Mouse (Mus musculus) heart, embryonic 11.5 days (tissue): Measurements from ENCODE around the gene Soga1. TPM values are rescaled to one million over a fixed set of nuclear protein-coding genes. Genes with fewer than 3 reads are reported as not detected.

Experiments used
- ATAC-seq: fragments of 200-750 bp; cut with Nextera tagmentation; replicated peaks from 2 replicates; pipeline ENCODE4 v1.8.0; 2017; ENCODE audit warnings: moderate library complexity; ENCODE audit not compliant: insufficient number of reproducible peaks, low FRiP score, low TSS enrichment
- H3K27ac ChIP-seq: fragments of 300-500 bp; sonication (generic); 2 replicates; pipeline ENCODE4 v1.5.1; 2014; ENCODE audit warnings: mild to moderate bottlenecking, low read depth, low read length
- H3K27me3 ChIP-seq: fragments of 300-500 bp; sonication (generic); 2 replicates; pipeline ENCODE4 v1.6.1; 2014; ENCODE audit warnings: mild to moderate bottlenecking, low read length, mixed read lengths; ENCODE audit not compliant: control insufficient read depth, insufficient read depth
- H3K36me3 ChIP-seq: fragments of 300-500 bp; sonication (generic); 2 replicates; pipeline ENCODE4 v1.6.1; 2014; ENCODE audit warnings: mild to moderate bottlenecking, low read length, moderate library complexity, mixed read lengths; ENCODE audit not compliant: control insufficient read depth, insufficient read depth
- H3K4me1 ChIP-seq: fragments of 300-500 bp; sonication (generic); 2 replicates; pipeline ENCODE4 v1.6.1; 2014; ENCODE audit warnings: low read length; ENCODE audit not compliant: control insufficient read depth, insufficient read depth
- H3K4me2 ChIP-seq: fragments of 300-500 bp; sonication (generic); 2 replicates; pipeline ENCODE4 v1.6.1; 2014; ENCODE audit warnings: mild to moderate bottlenecking, moderate library complexity
- H3K4me3 ChIP-seq: fragments of 300-500 bp; sonication (generic); 2 replicates; pipeline ENCODE4 v1.5.1; 2014; ENCODE audit warnings: low read depth, low read length
- H3K9ac ChIP-seq: fragments of 300-500 bp; sonication (generic); 2 replicates; pipeline ENCODE4 v1.6.1; 2014; ENCODE audit warnings: mild to moderate bottlenecking, low read depth, low read length, moderate library complexity
- H3K9me3 ChIP-seq: fragments of 300-500 bp; sonication (generic); replicated peaks from 2 replicates; pipeline ENCODE4 v1.6.1; 2016; ENCODE audit warnings: low read length; ENCODE audit not compliant: control insufficient read depth
- WGBS: fragments of 180-500 bp; shearing (Covaris S2); extraction: QIAGEN DNeasy Blood & Tissue Kit; methylation state at CpG from one replicate; pipeline ENCODE4 v1.1.7; 2014; ENCODE audit not compliant: insufficient replicate concordance; 5-methylcytosine and 5-hydroxymethylcytosine counted together
- polyA plus RNA-seq: library from polyadenylated mRNA; unstranded; fragments of >200 nt; fragmentation: Nextera tagmentation; extraction: Ambion mirVana; gene quantifications from 2 replicates; pipeline ENCODE4 v1.2.1, GENCODE M21; 2014

Gene Soga1
- polyA plus RNA-seq, 1 experiment from 2014 or later, result 3.6 TPM

- no peak overlapping the region for H3K4me2 ChIP-seq
- peaks cover 5% of the 10 kb centered on the region for H3K4me1 ChIP-seq
- no peak overlapping the region for H3K4me3 ChIP-seq
- no peaks in the 10 kb centered on the region for H3K27me3 ChIP-seq
- 91% methylated on average over 2 of the region's 2 CpGs for WGBS
- peaks cover 27% of the 10 kb centered on the region for H3K36me3 ChIP-seq
- no peak for ATAC-seq
- no peaks in the 10 kb centered on the region for H3K9me3 ChIP-seq
- H3K9ac ChIP-seq, result no peak overlapping the region
- H3K27ac ChIP-seq, result no peak overlapping the region
These were observed 33.1 kb downstream of the Soga1 start for GRCm38 (mm10) chr2:157045932-157046331.

- Histone ChIP-seq H3K4me2 (no peak overlapping the region), H3K36me3 (peaks cover 44% of the 10 kb centered on the region), H3K9ac (no peak overlapping the region), H3K9me3 (no peaks in the 10 kb centered on the region), H3K4me1 (no peaks in the 10 kb centered on the region), H3K27me3 (no peaks in the 10 kb centered on the region), H3K27ac (no peak overlapping the region), H3K4me3 (no peak overlapping the region)
- ATAC-seq, result no peak
These were observed 35.1 kb downstream of the Soga1 start for GRCm38 (mm10) chr2:157043987-157044386.

- Histone ChIP-seq H3K36me3 (peaks cover 48% of the 10 kb centered on the region), H3K4me1 (no peaks in the 10 kb centered on the region), H3K9ac (no peak overlapping the region), H3K27me3 (no peaks in the 10 kb centered on the region), H3K9me3 (no peaks in the 10 kb centered on the region), H3K4me3 (no peak overlapping the region), H3K27ac (no peak overlapping the region), H3K4me2 (no peak overlapping the region)
- WGBS, result 90% methylated on average over 8 of the region's 8 CpGs
- ATAC-seq, result no peak
These were observed 35.5 kb downstream of the Soga1 start for GRCm38 (mm10) chr2:157043556-157043955.

DNA sequence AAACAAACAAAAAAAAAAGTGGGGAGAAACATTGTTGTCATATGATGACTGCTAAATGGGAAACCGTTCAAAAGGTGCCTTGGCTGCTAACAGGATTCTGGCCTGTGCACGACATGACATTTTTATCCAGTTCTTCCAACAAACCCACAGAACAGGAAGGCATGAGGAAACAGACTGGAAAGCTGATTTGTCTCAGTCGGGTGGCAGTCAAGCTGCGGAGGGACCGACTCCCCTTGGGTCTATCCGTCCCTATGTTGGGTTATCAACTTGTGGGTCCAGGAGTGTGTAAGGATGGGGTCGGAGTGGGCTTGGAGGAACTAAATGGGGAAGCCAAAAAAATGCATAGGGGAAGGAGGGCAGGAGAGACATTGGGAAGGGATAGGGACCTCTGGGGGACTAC lies 37.6 kb downstream of the Soga1 start:
- H3K4me1 ChIP-seq, result no peaks in the 10 kb centered on the region
- no peak overlapping the region for H3K9ac ChIP-seq
- 80% methylated on average over 7 of the region's 7 CpGs for WGBS
- no peaks in the 10 kb centered on the region for H3K9me3 ChIP-seq
- H3K27me3 ChIP-seq, result no peaks in the 10 kb centered on the region
- no peak overlapping the region for H3K4me2 ChIP-seq
- H3K4me3 ChIP-seq, result no peak overlapping the region
- no peak for ATAC-seq
- peaks cover 47% of the 10 kb centered on the region for H3K36me3 ChIP-seq
- H3K27ac ChIP-seq, result no peak overlapping the region

DNA sequence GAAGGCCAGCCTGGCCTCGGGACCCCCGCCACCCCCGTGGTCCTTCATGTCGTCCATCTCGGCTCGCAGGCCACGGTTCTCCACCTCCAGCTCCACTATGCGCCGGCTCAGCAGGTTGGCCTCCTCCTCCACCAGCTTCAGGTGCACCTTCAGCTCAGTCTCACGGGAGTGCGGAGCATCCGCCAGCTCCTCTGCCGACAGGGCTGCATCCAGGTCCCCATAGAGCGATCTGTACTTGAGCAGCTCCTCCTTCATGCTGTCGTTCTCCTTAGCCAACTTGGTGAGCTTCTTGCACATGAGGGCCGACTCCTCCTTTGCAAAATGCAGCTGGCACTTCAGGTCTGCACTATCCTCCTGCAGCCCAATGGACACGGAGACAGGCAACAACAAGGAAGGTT lies 38.4 kb downstream of the Soga1 start:
- H3K36me3 ChIP-seq, result peaks cover 39% of the 10 kb centered on the region
- no peak for ATAC-seq
- H3K4me3 ChIP-seq, result no peak overlapping the region
- H3K27me3 ChIP-seq, result no peaks in the 10 kb centered on the region
- no peaks in the 10 kb centered on the region for H3K4me1 ChIP-seq
- no peak overlapping the region for H3K4me2 ChIP-seq
- no peak overlapping the region for H3K9ac ChIP-seq
- no peaks in the 10 kb centered on the region for H3K9me3 ChIP-seq
- 77% methylated on average over 17 of the region's 17 CpGs for WGBS
- H3K27ac ChIP-seq, result no peak overlapping the region; the same call in 1 of the 2 replicates

- H3K4me2 ChIP-seq, result no peak overlapping the region
- H3K36me3 ChIP-seq, result peaks cover 34% of the 10 kb centered on the region
- no peak overlapping the region for H3K4me3 ChIP-seq
- no peaks in the 10 kb centered on the region for H3K9me3 ChIP-seq
- 86% methylated on average over 50 of the region's 50 CpGs for WGBS
- H3K27ac ChIP-seq, result no peak overlapping the region; the same call in 1 of the 2 replicates
- no peaks in the 10 kb centered on the region for H3K27me3 ChIP-seq
- no peak overlapping the region for H3K9ac ChIP-seq
- no peak for ATAC-seq
- no peaks in the 10 kb centered on the region for H3K4me1 ChIP-seq
These were observed 39.0 kb downstream of the Soga1 start for GRCm38 (mm10) chr2:157039900-157040648.

- Histone ChIP-seq H3K9ac (no peak overlapping the region), H3K4me2 (no peak overlapping the region), H3K27ac (no peak overlapping the region), H3K27me3 (no peaks in the 10 kb centered on the region), H3K36me3 (peaks cover 39% of the 10 kb centered on the region), H3K4me1 (no peaks in the 10 kb centered on the region), H3K9me3 (no peaks in the 10 kb centered on the region), H3K4me3 (no peak overlapping the region)
- ATAC-seq, result no peak
- WGBS, result 86% methylated on average over 9 of the region's 9 CpGs
These were observed 41.8 kb downstream of the Soga1 start for GRCm38 (mm10) chr2:157037303-157037702.

DNA sequence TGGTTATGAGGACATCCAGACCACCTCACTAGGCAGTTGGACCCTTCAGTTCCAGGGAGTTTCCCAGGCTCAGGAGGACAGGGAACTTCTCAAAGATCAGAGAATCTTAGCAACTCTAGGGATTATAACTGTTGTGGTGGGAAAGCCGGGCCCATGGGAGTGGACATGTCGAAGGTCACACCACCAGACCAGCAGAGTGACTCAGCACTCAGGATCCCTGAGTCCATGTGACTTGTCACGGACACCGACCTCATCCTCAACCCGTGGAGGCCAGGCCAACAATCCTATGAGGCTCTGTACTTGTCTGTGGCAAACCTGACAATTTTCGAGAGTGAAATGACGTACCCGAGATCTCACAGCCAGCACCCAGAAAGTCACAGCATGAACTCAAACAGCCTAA lies 42.7 kb downstream of the Soga1 start:
- H3K4me2 ChIP-seq, result no peak overlapping the region
- WGBS, result 86% methylated on average over 8 of the region's 8 CpGs
- no peak overlapping the region for H3K27ac ChIP-seq
- ATAC-seq, result no peak
- H3K27me3 ChIP-seq, result no peaks in the 10 kb centered on the region
- H3K9me3 ChIP-seq, result no peaks in the 10 kb centered on the region
- H3K36me3 ChIP-seq, result peaks cover 40% of the 10 kb centered on the region
- H3K4me3 ChIP-seq, result no peak overlapping the region
- H3K4me1 ChIP-seq, result no peaks in the 10 kb centered on the region
- no peak overlapping the region for H3K9ac ChIP-seq

DNA sequence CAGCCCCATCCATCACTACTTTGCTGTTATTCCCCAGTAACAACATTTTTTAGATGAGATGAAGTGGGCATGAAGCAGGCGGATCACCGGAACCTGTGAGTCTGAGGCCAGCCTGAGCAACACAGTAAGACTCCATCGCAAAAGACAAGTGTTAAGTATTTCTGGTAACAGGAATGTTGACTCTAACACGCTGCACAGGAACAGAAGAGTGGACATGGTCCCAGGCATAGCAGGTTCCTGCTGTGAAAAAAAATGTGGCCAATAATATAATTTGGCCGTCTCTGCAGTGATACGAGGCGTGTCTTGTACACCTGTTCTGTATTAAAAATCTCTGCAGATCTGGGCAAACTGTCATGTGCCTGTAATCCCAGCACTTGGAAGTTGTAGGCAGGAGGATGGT lies 43.7 kb downstream of the Soga1 start:
- H3K4me1 ChIP-seq, result no peaks in the 10 kb centered on the region
- H3K27ac ChIP-seq, result no peak overlapping the region
- H3K9me3 ChIP-seq, result no peaks in the 10 kb centered on the region
- WGBS, result 88% methylated on average over 7 of the region's 7 CpGs
- H3K4me2 ChIP-seq, result no peak overlapping the region
- peaks cover 36% of the 10 kb centered on the region for H3K36me3 ChIP-seq
- no peak overlapping the region for H3K4me3 ChIP-seq
- H3K9ac ChIP-seq, result no peak overlapping the region
- H3K27me3 ChIP-seq, result no peaks in the 10 kb centered on the region
- no peak for ATAC-seq
